Mouse (Mus musculus): ENCODE measurements around the gene Mlxipl.

DNA sequence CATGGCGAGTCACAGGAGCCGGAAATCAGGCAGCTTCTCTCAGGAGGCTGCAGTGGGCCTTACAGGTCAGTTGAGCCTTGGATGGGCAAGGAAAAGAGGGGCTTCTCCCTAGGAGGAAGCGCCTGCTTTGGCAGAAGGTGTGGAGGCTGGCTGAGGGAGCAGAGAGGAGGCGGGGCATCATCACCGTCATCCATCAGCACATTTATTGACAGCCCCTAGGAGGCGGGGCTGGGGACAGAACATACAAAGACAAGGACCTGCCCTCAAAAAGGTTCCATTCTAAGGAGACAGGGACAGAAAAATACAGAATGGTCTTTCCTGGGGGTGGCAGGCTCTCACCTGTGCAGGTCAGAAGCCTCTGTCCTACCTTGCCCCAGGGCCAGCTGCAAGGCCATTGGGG, 17.0 kb upstream of the Mlxipl start:
- no peak for TF ChIP-seq CTCF (IDR thresholded peaks at IDR 0.05; ENCODE audit: insufficient read depth, low read length)
- TF ChIP-seq POLR2A (IDR thresholded peaks at IDR 0.05; ENCODE audit: borderline replicate concordance, extremely low read depth, low read depth, low read length), result no peak
